Mouse (Mus musculus) olfactory bulb, adult 2 months (tissue): ENCODE results near the gene Fcgr4.

ENCODE experiments used
- CTCF ChIP-seq: fragments of 200-500 bp; IDR thresholded peaks from 2 replicates; pipeline ENCODE4 v1.5.1; 2012; ENCODE audit warnings: low read depth, mild to moderate bottlenecking, low read length, moderate library complexity; ENCODE audit not compliant: insufficient read depth
- POLR2A ChIP-seq: fragments of 200-500 bp; IDR thresholded peaks from 2 replicates; pipeline ENCODE4 v1.6.1; 2012; ENCODE audit warnings: mild to moderate bottlenecking, low read depth, low read length, moderate library complexity; ENCODE audit not compliant: insufficient read depth

DNA sequence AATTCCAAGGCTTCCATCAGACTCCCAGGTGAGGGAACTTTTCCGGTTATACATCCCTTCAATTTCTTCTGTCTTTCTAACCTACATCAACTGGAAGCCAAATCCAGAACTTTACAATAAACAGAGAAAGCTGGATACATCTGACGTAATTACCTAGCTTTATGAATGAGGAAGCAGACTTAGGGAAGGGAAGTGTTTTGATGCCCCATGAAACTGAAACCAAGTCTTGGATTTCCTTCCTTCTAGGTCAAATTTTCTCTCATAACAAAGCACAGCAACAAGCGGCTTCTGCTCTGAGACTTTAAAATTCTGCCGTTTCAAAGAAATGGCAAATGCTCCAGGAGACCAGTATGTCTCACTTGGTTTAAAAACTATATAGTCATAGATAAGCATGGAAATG lies 12.4 kb upstream of the Fcgr4 start:
- TF ChIP-seq POLR2A, result no peak
- TF ChIP-seq CTCF, result no peak
